Mouse (Mus musculus) olfactory bulb, adult 2 months (tissue): ENCODE data around the gene Epn2.

Source experiments
- CTCF ChIP-seq: fragments of 200-500 bp; IDR thresholded peaks from 2 replicates; pipeline ENCODE4 v1.5.1; 2012; ENCODE audit warnings: low read depth, mild to moderate bottlenecking, low read length, moderate library complexity; ENCODE audit not compliant: insufficient read depth
- POLR2A ChIP-seq: fragments of 200-500 bp; IDR thresholded peaks from 2 replicates; pipeline ENCODE4 v1.6.1; 2012; ENCODE audit warnings: mild to moderate bottlenecking, low read depth, low read length, moderate library complexity; ENCODE audit not compliant: insufficient read depth

DNA sequence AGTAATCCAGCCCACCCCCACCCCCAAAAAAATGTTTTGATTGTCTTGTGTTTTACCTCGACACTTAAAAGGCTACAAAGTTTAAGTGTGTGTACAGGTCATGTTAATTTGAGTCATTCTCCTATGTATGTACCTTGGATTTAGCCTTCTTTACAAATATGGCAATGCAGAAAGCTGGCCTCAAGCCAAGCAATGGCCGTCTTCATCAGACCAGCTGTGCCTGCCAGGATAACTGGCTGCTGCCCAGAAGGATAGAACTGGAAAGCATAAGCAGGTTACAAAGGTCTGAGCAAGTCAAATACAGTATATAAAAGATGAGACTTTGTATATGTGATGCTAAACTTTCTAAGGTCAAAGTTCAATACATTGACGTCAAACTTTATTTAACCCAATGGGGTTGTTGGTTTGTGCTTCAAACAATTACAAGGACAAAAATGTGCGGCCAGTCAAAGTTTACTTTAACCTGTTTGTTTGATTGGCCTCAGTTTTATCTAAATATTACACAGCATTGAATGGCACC, 32.7 kb upstream of the Epn2 start:
- TF ChIP-seq CTCF (no peak), POLR2A (no peak)
